Mouse (Mus musculus) retina, embryonic 14.5 days (tissue): ENCODE results near the gene Col4a3.

Experiments used
- DNase-seq: peaks from one replicate; pipeline ENCODE4 v3.0.0-alpha.2; 2015; ENCODE audit warnings: low spot score

Col4a3 gene

DNA sequence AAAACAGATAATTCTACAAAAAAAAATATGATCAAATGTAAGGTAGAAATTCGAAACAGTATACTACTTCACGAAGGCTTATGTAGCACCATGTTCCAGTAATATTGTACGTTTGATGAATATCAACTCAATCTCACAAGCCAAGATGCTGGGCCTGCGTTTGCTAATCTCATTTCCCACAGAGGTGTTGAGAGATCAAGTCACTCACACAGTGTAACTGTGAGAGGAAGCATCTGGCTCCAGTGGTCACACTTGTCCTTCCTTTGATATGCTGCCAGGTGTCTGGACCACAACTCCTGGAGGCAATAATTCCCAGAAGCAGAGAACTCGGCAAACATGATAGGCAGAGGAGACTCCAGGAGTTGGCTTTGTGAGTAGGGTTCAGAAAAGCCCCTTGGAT is 99.6 kb downstream of the Col4a3 start:
- no peak for DNase-seq

DNA sequence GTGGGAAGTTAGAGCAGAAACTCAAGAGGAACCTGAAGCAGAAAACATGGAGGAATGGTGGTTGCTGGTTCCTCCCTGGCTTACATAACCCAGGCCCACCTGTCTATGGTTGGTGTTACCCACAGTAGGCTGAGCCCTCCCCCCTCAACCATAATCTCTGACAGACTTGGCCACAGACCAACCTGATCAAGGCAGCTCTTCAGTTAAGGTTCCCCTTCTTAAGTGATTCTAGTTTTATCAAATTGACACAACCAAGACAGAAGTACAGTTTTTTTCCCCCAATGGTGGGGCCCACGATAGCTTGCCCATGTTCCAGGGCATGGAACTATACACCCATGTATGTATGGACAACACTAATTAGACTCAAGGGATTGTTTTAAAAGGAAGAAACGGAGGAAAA is 100.1 kb downstream of the Col4a3 start:
- no peak for DNase-seq

DNA sequence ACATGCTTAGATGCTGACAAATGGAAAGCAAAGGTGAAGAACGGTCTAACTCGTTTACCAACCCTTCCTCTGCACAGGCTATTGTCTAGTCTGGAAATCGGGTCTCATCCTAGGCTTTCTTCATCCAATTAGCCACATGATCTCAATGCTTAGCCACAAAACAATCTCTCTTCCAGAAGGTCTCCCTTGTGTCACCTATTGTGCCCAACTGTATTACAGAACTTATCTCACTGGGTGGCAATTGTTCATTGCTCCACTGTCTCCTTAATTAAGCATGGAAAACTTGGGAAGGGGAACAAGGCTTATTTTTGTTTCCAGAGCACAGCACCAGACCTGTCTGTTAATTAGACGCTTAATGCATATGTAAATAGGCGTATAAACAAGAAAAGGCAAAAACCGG is 101.2 kb downstream of the Col4a3 start:
- peak; percentile 65 for DNase-seq

DNA sequence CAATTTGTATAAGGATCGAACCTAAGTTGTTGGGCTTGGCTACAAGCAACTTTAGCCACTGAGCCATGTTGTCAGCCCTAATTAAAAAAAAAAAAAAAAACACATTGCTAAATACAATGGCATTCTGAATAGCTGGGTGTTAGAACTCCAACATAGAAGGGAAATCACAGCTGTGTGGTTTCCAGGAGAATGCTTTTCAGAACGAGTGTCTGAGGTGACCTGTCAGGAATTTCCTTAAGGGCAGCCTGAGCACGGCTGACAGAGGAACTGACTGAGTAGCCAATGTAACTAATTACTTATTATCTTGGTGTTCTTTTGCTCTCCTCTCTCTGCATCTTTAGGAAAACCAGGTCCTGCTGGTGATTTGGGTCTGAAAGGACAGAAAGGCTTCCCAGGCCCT is 109.2 kb downstream of the Col4a3 start:
- no peak for DNase-seq

DNA sequence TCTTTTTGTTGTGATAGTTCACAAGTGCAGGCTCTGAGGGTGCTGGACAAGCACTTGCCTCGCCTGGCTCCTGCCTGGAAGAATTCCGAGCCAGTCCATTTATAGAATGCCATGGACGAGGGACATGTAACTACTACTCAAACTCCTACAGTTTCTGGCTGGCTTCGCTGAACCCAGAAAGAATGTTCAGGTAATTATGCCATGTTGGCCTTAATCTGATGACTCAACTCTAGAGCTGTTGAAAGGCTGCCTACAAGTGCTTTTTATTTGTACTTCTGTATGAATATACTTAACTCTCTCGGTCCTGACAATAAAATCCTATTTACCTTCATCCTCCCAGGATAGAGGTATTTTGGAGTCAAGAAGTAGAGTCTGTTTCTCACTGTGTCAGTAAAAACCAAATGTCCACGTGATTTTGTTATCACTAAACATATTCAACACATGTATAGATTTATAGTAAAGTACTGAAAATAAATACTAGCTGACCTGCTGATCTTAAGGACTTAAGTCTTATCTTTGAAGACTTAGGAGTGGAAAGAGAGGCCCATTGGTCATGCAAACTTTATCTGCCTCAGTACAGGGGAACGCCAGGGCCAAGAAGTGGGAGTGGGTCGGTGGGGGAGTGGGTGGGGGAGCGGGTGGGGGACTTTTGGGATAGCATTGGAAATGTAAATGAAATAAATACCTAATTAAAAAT is 131.2 kb downstream of the Col4a3 start:
- no peak for DNase-seq

DNA sequence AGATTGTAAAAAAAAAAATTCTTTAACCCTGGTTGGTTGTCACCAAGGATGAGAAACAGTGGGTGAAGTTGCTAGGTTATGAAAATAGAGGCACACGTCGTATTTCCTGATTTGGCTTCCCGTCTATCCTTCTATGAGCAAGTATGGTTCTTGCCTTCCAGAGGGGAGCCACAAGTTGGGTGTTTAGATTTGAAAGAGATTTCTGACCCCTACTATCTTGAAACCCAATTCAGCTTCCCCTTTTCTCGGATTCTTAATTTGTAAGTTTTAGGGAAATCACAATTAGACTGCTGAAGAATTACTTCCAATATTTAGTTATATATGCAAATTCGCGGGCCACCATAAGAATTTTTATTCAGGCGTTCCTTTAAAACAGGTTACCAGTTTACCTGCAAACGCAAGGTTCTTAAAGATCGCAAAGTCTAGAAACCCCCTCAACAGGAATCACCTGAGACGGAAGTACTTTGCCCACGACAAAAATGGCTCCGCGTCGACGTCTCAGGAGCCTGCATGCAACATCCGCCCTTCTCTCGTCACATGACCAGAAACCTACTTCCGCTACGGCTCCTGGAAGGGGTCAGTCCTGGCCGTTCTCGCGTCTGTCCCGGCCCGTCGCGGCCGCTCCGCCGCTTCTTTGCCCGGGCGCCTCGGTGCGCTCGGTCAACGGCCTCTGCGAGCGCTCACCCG is 137.8 kb downstream of the Col4a3 start, which contains the start of gene Mff:
TSS of gene Mff (plus strand) at position 552 of the 687 bp plus-strand sequence.
- DNase-seq, result peak; percentile 95

GRCm38 (mm10) chr1:82725026-82725874 is 138.5 kb downstream of the Col4a3 start:
- peak; percentile 7 for DNase-seq

- DNase-seq, result no peak
Observed at GRCm38 (mm10) chr1:82725875-82726185, 139.1 kb downstream of the Col4a3 start.

- no peak for DNase-seq
Observed at GRCm38 (mm10) chr1:82726482-82726881, 139.8 kb downstream of the Col4a3 start.

- DNase-seq, result no peak
Observed at GRCm38 (mm10) chr1:82733357-82733756, 146.6 kb downstream of the Col4a3 start.

GRCm38 (mm10) chr1:82738066-82738465 is 151.3 kb downstream of the Col4a3 start:
- no peak for DNase-seq

DNA sequence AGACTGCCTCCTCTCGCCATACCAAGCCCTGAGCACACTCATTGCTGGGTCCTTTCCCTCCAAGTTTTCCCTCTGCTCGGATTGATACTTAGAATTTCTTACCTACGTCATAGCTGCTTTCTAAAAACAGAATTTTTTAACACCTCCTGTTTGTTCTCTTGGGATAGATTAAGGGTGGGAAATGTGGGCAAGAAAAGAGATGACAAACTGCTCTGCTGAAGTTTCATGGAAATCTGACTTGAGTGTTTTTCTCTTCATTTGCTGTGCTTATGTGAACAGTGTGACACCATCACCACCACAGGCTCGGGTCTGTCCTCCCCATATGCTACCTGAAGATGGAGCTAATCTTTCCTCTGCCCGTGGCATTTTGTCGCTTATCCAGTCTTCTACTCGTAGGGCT is 154.8 kb downstream of the Col4a3 start:
- DNase-seq, result no peak

DNA sequence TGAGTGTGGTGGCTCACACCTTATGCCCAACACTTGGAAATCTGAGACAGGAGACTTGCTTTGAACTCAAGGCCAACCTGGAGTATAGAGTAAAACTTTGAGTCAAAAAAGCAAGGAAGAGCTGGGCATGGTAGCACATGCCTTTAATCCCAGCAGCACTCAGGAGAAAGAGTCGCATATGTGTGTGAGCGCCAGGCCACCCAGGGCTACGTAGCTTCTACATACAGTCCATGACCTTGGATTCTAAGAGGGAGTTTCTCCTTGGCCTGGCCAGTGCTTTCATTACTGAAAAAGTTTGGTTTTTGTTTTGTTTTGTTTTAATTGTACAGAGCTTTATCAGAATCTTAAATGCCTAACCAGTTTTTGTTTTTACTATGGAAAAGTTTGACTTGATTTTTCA is 157.2 kb downstream of the Col4a3 start:
- DNase-seq, result no peak

- peak; percentile 51 for DNase-seq
Observed at GRCm38 (mm10) chr1:82746408-82746807, 159.7 kb downstream of the Col4a3 start.

DNA sequence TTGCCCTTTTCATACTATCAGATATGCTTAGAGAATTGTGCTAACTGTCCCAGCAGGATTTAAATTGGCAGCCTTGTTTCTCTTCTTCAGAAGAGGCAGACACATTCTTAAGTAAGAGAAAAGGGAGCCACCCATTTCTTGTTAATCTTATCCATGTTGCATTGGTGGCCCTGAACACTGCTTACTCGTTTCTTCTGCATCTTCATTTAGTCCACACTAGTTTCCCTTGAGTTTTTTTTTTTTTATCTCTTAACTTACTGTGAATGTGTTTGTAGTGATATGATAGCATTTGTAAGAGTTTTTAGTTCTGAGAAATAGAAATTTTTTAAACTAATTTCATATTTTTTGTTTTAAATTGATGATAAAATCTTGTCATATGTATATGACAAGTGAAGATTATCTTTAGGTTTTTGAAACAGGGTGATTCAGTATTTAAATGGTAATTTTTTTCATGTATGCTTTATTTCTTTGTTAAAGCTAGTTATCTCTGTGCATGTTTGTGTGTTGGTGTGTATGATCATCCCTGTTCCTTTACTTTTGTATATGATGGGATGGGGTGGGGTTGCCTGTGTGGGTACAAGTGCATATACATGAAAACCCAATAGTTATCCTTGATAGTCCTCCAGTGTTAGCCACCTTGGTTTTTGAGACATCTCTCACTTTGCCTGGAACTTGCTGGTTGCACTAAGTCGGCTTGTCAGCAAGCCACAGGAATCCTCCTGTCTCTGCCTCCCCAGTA is 161.2 kb downstream of the Col4a3 start:
- DNase-seq, result no peak

GRCm38 (mm10) chr1:82759520-82759919 is 172.8 kb downstream of the Col4a3 start:
- DNase-seq, result peak; percentile 10

DNA sequence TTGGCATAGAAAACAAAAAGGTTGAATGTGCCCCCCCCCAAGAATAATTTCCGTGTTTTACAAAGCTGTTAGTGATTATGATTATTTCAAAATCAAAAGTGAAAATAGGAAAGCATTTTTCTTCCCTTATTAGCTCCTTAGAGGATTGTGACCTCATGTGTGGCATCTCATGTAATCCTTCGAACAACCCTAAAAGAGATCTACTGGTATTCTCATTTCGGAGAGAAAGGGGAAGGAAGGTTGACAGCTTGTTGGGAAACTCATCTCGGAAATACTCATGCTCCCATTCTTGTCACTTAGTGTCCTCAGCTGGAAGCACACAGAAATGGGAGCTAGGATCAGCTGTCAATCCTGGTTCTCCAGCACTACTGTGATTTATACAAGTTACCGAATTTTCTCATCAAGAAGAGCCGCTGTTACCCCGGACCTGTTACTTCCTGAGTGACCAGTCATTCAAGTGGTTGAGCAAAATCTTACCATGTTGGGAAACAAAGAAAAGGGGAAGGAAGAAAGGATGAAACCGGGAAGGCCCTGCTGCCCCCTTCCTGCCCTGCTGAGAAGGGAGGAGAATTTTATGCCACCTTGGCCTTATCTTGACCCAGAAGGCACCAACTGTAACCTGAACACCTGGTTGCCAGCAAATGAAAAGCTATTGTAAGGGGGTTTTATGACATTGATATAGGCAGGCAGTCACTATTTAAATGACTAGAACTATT is 174.9 kb downstream of the Col4a3 start:
- no peak for DNase-seq

DNA sequence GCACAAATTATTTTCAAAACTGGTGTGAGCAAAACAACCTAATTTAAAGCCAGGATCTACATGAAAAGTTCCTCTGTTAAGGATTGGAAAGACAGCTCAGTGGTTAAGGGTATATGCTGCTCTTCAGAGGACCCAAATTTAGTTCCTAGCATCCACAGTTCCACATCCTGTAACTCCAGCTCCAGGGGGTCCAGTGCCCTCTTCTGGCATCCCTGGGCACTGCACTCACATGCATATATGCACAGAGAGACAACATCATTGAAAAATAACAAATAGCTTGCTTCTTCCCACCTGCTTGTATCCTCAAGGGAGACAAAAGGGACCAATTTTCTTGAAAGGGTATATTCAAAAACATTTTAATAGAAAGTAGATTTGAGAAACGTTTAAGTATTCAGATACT is 175.6 kb downstream of the Col4a3 start:
- no peak for DNase-seq

DNA sequence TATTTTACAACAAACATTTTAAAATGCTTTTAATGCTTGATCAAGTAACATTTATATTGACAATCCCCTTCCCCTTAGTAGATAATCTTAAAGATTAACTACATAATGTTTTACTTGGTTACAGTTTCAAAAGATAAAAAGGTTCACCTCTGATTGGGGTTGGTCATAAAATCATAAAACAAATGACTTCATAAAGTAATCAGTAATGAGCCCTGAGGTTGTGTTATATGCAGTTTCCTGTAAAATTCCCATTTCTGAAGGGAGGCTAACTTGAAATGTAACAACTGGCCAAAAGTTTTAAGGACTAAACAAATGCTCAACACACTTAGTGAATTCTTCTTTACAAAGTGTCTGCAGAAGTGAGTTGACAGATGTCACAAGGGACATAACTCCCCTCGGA is 179.5 kb downstream of the Col4a3 start:
- DNase-seq, result no peak

DNA sequence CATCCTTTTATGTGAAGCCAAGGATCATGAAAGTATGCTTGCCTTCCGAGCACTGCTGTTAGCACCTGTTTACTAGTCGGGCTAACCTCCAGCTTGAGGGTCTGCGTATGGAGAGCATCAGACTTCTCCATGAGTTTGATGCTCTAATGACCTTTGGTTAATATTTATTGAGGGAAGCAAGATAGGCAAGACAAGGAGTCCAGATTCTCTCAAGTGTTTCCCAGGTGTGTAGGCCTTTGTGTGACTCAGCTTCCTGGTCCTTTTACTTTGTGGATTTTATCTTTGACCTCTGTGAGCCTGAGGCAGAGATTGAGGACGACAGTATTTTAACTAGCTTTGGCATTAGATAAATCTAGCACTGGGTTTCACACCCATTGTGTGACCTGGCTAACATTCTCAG is 179.9 kb downstream of the Col4a3 start:
- no peak for DNase-seq

DNA sequence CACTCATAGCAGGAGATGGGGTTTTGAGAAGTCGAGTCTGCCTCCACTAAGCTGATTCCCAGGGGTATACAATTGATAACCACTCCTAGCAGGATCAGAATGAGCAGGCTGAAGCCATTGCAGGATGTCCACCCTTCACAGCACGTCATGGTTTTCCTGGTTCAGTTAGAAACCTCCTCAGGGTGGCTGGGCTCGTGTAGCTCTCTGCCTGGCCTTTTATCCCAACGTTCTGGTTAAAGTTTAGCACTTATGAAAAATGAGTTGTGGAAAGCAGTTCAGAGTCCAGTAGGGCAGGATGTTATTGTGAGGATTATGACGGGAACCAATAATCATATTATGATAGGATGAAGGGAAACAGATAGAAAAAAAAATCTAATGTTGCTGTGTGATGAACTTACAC is 181.5 kb downstream of the Col4a3 start, which contains the start of gene Tm4sf20:
TSS of gene Tm4sf20 (minus strand) at position 193 of the 400 bp plus-strand sequence.
- DNase-seq, result no peak
